Mouse (Mus musculus) testis, adult 2 months (tissue): ENCODE results near the gene Pde2a. TPM values are rescaled to one million over a fixed set of nuclear protein-coding genes. Genes with fewer than 3 reads are reported as not detected.

ENCODE experiments used
- H3K27ac ChIP-seq: fragments of 200-500 bp; 2 replicates; pipeline ENCODE4 v1.5.1; 2012; ENCODE audit warnings: low read depth, low read length; ENCODE audit not compliant: control insufficient read depth, insufficient read depth
- H3K27me3 ChIP-seq: fragments of 200-500 bp; 2 replicates; pipeline ENCODE4 v1.6.1; 2012; ENCODE audit warnings: mild to moderate bottlenecking, low read length, moderate library complexity; ENCODE audit not compliant: control insufficient read depth, insufficient read depth
- H3K36me3 ChIP-seq: fragments of 200-500 bp; 2 replicates; pipeline ENCODE4 v1.6.1; 2012; ENCODE audit warnings: mild to moderate bottlenecking, low read length; ENCODE audit not compliant: control insufficient read depth, insufficient read depth
- H3K4me1 ChIP-seq: fragments of 200-500 bp; 2 replicates; pipeline ENCODE4 v1.6.1; 2012; ENCODE audit warnings: low read length; ENCODE audit not compliant: control insufficient read depth, insufficient read depth
- H3K4me3 ChIP-seq: fragments of 200-500 bp; 2 replicates; pipeline ENCODE4 v1.5.1; 2012; ENCODE audit warnings: low read depth, mild to moderate bottlenecking, low read length, moderate library complexity, mixed read lengths; ENCODE audit not compliant: control insufficient read depth
- CTCF ChIP-seq: fragments of 200-500 bp; IDR thresholded peaks from 2 replicates; pipeline ENCODE4 v1.5.1; 2012; ENCODE audit warnings: low read depth, mild to moderate bottlenecking, inconsistent platforms, low read length, moderate library complexity; ENCODE audit not compliant: control insufficient read depth, insufficient read depth, insufficient replicate concordance
- POLR2A ChIP-seq: fragments of 200-500 bp; IDR thresholded peaks from 2 replicates; pipeline ENCODE4 v1.6.1; 2012; ENCODE audit warnings: low read depth, mild to moderate bottlenecking, inconsistent platforms, low read length, moderate library complexity; ENCODE audit not compliant: control insufficient read depth
- polyA plus RNA-seq: library from polyadenylated mRNA; depleted of rRNA; stranded (reverse); fragments of >200 nt; gene quantifications from 2 replicates; pipeline ENCODE4 v1.2.3, GENCODE M21; 2012

The Pde2a gene
- polyA plus RNA-seq, 1 experiment, result 7.4 TPM

DNA sequence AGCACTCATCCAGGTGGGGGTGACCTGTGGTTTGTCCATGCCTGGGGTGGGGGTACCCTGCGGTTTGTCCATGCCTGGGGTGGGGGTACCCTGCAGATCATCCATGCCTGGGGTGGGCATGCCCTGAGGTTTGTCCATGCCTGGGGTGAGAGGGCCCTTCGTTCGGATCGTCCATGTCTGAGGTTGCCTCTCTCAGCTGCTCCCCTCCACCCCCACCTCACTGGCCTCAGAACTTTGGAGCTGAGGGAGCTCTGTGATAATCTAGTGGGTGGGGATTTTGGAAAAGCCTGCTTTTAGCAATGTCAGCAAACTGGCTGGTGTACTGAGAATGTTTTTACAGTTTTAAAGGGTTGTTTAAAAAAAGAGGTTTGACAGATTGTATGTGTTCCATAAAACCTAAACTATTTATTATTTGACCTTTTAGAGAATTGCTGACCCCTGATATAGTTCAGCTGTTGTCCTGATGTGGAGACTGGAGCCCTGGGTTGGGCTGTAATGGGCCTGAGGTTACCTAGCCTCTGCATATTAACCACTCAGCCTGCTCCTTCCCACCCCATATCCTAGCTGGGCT, 29.5 kb upstream of the Pde2a start:
- Histone ChIP-seq H3K36me3 (no peaks in the 10 kb centered on the region), H3K4me1 (peaks cover 4% of the 10 kb centered on the region; the same call in 1 of the 2 replicates), H3K27me3 (no peaks in the 10 kb centered on the region), H3K27ac (no peak overlapping the region; the same call in 1 of the 2 replicates), H3K4me3 (no peak overlapping the region)
- no peak for TF ChIP-seq CTCF
- no peak for TF ChIP-seq POLR2A

DNA sequence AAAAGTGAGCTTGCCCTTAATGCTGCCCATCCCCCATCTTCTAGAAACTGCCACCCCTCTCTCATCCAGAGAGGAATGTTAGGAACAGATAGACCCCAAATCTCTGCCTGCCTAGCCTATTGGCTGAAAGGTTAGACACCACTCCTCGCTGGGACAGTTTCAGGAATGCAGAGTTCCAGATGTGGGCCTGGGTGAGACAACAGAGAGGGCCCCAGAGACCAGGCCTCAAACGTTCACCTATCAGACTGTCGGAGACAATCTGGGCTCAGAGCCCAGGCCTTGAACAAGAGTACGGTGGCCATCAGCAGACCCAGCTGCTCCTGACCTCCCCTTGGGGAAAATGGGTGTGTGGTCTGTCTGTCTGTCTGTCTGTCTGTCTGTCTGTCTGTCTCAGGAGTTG, 28.5 kb upstream of the Pde2a start:
- TF ChIP-seq POLR2A, result no peak
- TF ChIP-seq CTCF, result no peak
- H3K4me1 ChIP-seq, result peaks cover 4% of the 10 kb centered on the region; the same call in 1 of the 2 replicates
- no peaks in the 10 kb centered on the region for H3K27me3 ChIP-seq
- peak overlapping the region; percentile 63 for H3K27ac ChIP-seq
- no peak overlapping the region for H3K4me3 ChIP-seq
- no peaks in the 10 kb centered on the region for H3K36me3 ChIP-seq

- no peak overlapping the region; the same call in 1 of the 2 replicates for H3K4me3 ChIP-seq
- TF ChIP-seq POLR2A (0 out of 2 replicates have a peak, but pooled peaks have one; percentile 22), CTCF (no peak)
- peak overlapping the region; percentile 67 for H3K27ac ChIP-seq
Observed at GRCm38 (mm10) chr7:101393694-101394504, 27.6 kb upstream of the Pde2a start.

GRCm38 (mm10) chr7:101394569-101394968, 26.9 kb upstream of the Pde2a start:
- H3K4me3 ChIP-seq, result no peak overlapping the region; the same call in 1 of the 2 replicates
- no peak for TF ChIP-seq POLR2A
- no peak for TF ChIP-seq CTCF

More at GRCm38 (mm10) chr7:101393694-101394504, 27.6 kb upstream of the Pde2a start:
- peaks cover 4% of the 10 kb centered on the region; the same call in 1 of the 2 replicates for H3K4me1 ChIP-seq
- no peaks in the 10 kb centered on the region for H3K36me3 ChIP-seq
- H3K27me3 ChIP-seq, result no peaks in the 10 kb centered on the region

DNA sequence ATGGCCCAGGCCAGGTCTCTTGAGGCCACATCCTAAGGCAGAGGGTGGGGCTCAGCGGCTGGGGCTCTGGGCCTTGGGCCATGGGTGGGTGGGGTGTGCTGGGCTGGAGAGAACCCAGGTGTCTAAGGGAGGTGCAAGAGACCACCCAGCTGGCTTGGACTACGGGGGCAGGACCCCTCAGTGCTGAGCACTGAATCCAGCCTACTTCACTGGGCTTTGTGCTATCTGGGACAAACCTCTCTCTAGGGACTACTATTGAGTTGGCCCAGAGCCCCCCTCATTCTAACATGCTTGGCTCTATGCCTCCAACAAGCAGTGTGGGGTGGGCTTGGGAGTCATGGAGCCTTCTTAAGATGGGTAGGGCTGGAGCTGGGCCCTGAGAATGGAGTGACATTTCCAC, 26.0 kb upstream of the Pde2a start:
- Histone ChIP-seq H3K4me1 (peaks cover 4% of the 10 kb centered on the region; the same call in 1 of the 2 replicates), H3K27ac (no peak overlapping the region), H3K4me3 (no peak overlapping the region), H3K27me3 (no peaks in the 10 kb centered on the region), H3K36me3 (no peaks in the 10 kb centered on the region)
- TF ChIP-seq CTCF (no peak), POLR2A (no peak)

More at GRCm38 (mm10) chr7:101394569-101394968, 26.9 kb upstream of the Pde2a start:
- H3K36me3 ChIP-seq, result no peaks in the 10 kb centered on the region
- no peak overlapping the region for H3K27ac ChIP-seq
- no peaks in the 10 kb centered on the region for H3K27me3 ChIP-seq
- H3K4me1 ChIP-seq, result peaks cover 4% of the 10 kb centered on the region; the same call in 1 of the 2 replicates

DNA sequence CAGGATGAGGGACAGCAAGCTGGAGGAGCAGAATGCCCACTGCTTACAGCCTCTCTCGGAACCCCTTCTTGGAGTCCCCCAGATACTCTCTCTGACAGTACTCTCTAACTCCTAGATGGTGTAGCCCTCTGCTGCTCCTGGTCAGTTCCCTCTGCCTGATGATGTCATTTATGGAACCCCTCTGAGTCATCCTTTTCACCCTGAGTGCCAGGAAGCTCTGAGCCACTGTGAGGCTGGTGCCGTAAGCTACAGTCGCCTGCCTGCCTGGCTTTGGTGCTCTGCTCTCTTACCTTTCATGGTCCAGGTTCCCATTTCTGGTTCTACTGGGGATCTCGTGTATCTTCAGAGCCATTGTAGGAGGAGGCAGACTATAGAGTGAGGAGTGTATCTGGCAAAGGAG, 24.3 kb upstream of the Pde2a start:
- Histone ChIP-seq H3K36me3 (no peaks in the 10 kb centered on the region), H3K4me1 (peaks cover 4% of the 10 kb centered on the region; the same call in 1 of the 2 replicates), H3K27me3 (no peaks in the 10 kb centered on the region), H3K27ac (no peak overlapping the region), H3K4me3 (no peak overlapping the region)
- TF ChIP-seq POLR2A (no peak), CTCF (no peak)

- Histone ChIP-seq H3K4me1 (no peaks in the 10 kb centered on the region), H3K27ac (no peak overlapping the region), H3K4me3 (no peak overlapping the region), H3K27me3 (no peaks in the 10 kb centered on the region), H3K36me3 (no peaks in the 10 kb centered on the region)
- no peak for TF ChIP-seq CTCF
Observed at GRCm38 (mm10) chr7:101401510-101401909, 20.0 kb upstream of the Pde2a start.
